Mouse (Mus musculus) kidney, adult 2 months (tissue): ENCODE measurements around the gene Sema4b. TPM values are rescaled to one million over a fixed set of nuclear protein-coding genes. Genes with fewer than 3 reads are reported as not detected.
A peak's percentile ranks its signal among the peaks of the same experiment; 100 is the strongest.

Experiments
- DNase-seq: peaks from one replicate; pipeline ENCODE4 v3.0.0; 2021
- H3K27ac ChIP-seq: fragments of 200-500 bp; 2 replicates; pipeline ENCODE4 v1.5.1; 2012; ENCODE audit warnings: low read depth, low read length, control low read depth, inconsistent platforms; ENCODE audit not compliant: insufficient read depth
- H3K27me3 ChIP-seq: fragments of 200-500 bp; replicated peaks from 2 replicates; pipeline ENCODE4 v1.6.1; 2012; ENCODE audit warnings: mild to moderate bottlenecking, moderate library complexity, low read length, inconsistent platforms; ENCODE audit not compliant: control insufficient read depth, insufficient read depth
- H3K36me3 ChIP-seq: fragments of 200-500 bp; 2 replicates; pipeline ENCODE4 v1.6.1; 2012; ENCODE audit warnings: mild to moderate bottlenecking, moderate library complexity, low read length, inconsistent platforms; ENCODE audit not compliant: control insufficient read depth, insufficient read depth
- H3K4me1 ChIP-seq: fragments of 200-500 bp; 2 replicates; pipeline ENCODE4 v1.6.1; 2011; ENCODE audit warnings: low read length; ENCODE audit not compliant: control insufficient read depth, insufficient read depth
- H3K4me3 ChIP-seq: fragments of 200-500 bp; 2 replicates; pipeline ENCODE4 v1.5.1; 2011; ENCODE audit warnings: mild to moderate bottlenecking, low read depth, low read length, control low read depth; ENCODE audit not compliant: insufficient read depth
- CTCF ChIP-seq: fragments of 200-500 bp; conservative IDR thresholded peaks from 2 replicates; pipeline ENCODE4 v1.5.1; 2011; ENCODE audit warnings: low read depth, mild to moderate bottlenecking, control low read depth, low read length, moderate library complexity, mixed read lengths; ENCODE audit not compliant: insufficient read depth, insufficient read length
- POLR2A ChIP-seq: fragments of 200-500 bp; IDR thresholded peaks from one replicate; pipeline ENCODE4 v1.6.1; 2011; ENCODE audit warnings: low read depth, low read length, control low read depth
- WGBS: fragments of 180-500 bp; shearing (Covaris S2); methylation state at CpG from one replicate; pipeline ENCODE4 v1.1.7; 2018; 5-methylcytosine and 5-hydroxymethylcytosine counted together
- polyA plus RNA-seq: library from polyadenylated mRNA; depleted of rRNA; stranded (reverse); fragments of >200 nt; gene quantifications from 2 replicates; pipeline ENCODE4 v1.2.3, GENCODE M21; 2012

Sema4b gene
- polyA plus RNA-seq, 1 experiment: 24.4 TPM

- Histone ChIP-seq H3K4me1 (no peaks in the 10 kb centered on the region), H3K4me3 (no peak overlapping the region), H3K27me3 (no peaks in the 10 kb centered on the region), H3K27ac (no peak overlapping the region), H3K36me3 (no peaks in the 10 kb centered on the region)
- DNase-seq: no peak
- 91% methylated on average over 11 of the region's 11 CpGs for WGBS
- TF ChIP-seq POLR2A: no peak
Observed at GRCm38 (mm10) chr7:80252886-80253285, 66.2 kb downstream of the Sema4b start.

- WGBS: 59% methylated on average over 2 of the region's 2 CpGs
- TF ChIP-seq POLR2A: no peak
- no peak for TF ChIP-seq CTCF
- Histone ChIP-seq H3K36me3 (no peaks in the 10 kb centered on the region), H3K4me1 (peaks cover 3% of the 10 kb centered on the region; the same call in 1 of the 2 replicates), H3K27me3 (no peaks in the 10 kb centered on the region), H3K4me3 (no peak overlapping the region), H3K27ac (no peak overlapping the region)
- DNase-seq: peak; percentile 13
Observed at GRCm38 (mm10) chr7:80255981-80256380, 69.3 kb downstream of the Sema4b start.

- H3K4me3 ChIP-seq: no peak overlapping the region
- TF ChIP-seq POLR2A: no peak
- no peak for TF ChIP-seq CTCF
- WGBS: 65% methylated on average over 2 of the region's 2 CpGs
- no peaks in the 10 kb centered on the region for H3K36me3 ChIP-seq
- H3K27ac ChIP-seq: no peak overlapping the region
- peaks cover 7% of the 10 kb centered on the region; the same call in 1 of the 2 replicates for H3K4me1 ChIP-seq
- no peak for DNase-seq
- H3K27me3 ChIP-seq: no peaks in the 10 kb centered on the region
Observed at GRCm38 (mm10) chr7:80257706-80258105, 71.1 kb downstream of the Sema4b start.

GRCm38 (mm10) chr7:80260625-80261371 is 74.2 kb downstream of the Sema4b start, which contains the start of gene Ngrn:
Gene Ngrn, plus strand, starts transcription at chr7:80261215.
- TF ChIP-seq POLR2A: peak; percentile 79
- TF ChIP-seq CTCF: no peak
- DNase-seq: peak; percentile 94
- peaks cover 7% of the 10 kb centered on the region; the same call in 1 of the 2 replicates for H3K4me1 ChIP-seq
- H3K4me3 ChIP-seq: peak within 1 kb of the TSS; percentile 94
- H3K27me3 ChIP-seq: no peaks in the 10 kb centered on the region
- 26% methylated on average over 40 of the region's 40 CpGs for WGBS
- H3K36me3 ChIP-seq: no peaks in the 10 kb centered on the region
- H3K27ac ChIP-seq: peak within 1 kb of the TSS; percentile 65

- no peak for DNase-seq
- no peaks in the 10 kb centered on the region for H3K36me3 ChIP-seq
- TF ChIP-seq POLR2A (no peak), CTCF (no peak)
- H3K27ac ChIP-seq: peak overlapping the region; percentile 52
- H3K27me3 ChIP-seq: no peaks in the 10 kb centered on the region
- under 1% methylated on average over 32 of the region's 32 CpGs for WGBS
- peaks cover 7% of the 10 kb centered on the region; the same call in 1 of the 2 replicates for H3K4me1 ChIP-seq
- peak overlapping the region; percentile 94 for H3K4me3 ChIP-seq
Observed at GRCm38 (mm10) chr7:80261372-80261990, 74.8 kb downstream of the Sema4b start.

- 86% methylated on average over 12 of the region's 12 CpGs for WGBS
- Histone ChIP-seq H3K27ac (no peak overlapping the region), H3K36me3 (no peaks in the 10 kb centered on the region), H3K27me3 (no peaks in the 10 kb centered on the region), H3K4me3 (no peak overlapping the region), H3K4me1 (peaks cover 9% of the 10 kb centered on the region)
- TF ChIP-seq CTCF (no peak), POLR2A (no peak)
- DNase-seq: no peak
Observed at GRCm38 (mm10) chr7:80264606-80265005, 78.0 kb downstream of the Sema4b start.

- WGBS: 91% methylated on average over 1 of the region's 1 CpGs
- TF ChIP-seq CTCF: no peak
- TF ChIP-seq POLR2A: no peak
Observed at GRCm38 (mm10) chr7:80267764-80268163, 81.1 kb downstream of the Sema4b start.

More at GRCm38 (mm10) chr7:80267764-80268163, 81.1 kb downstream of the Sema4b start:
- H3K27ac ChIP-seq: no peak overlapping the region
- no peak for DNase-seq
- no peaks in the 10 kb centered on the region for H3K27me3 ChIP-seq
- H3K4me1 ChIP-seq: peaks cover 6% of the 10 kb centered on the region
- no peak overlapping the region for H3K4me3 ChIP-seq
- H3K36me3 ChIP-seq: no peaks in the 10 kb centered on the region
